Mouse (Mus musculus): ENCODE results near the gene Gm10139. TPM values are rescaled to one million over a fixed set of nuclear protein-coding genes. Genes with fewer than 3 reads are reported as not detected.
"Not testable (repeated sequence)": the region's sequence is repeated elsewhere in the genome, so short reads cannot be mapped to it uniquely, and the experiment has no call there.

Gm10139 gene
- total RNA-seq (2018; cell fraction: chromatin; rRNA removed): not detected
- not detected for total RNA-seq (2018; cell fraction: cytosol; rRNA removed)
- total RNA-seq (2018; cell fraction: nucleus; rRNA removed): not detected
- not detected in 3 replicates for polyA plus RNA-seq (2018)

- not testable (repeated sequence) for H3K79me2 ChIP-seq (ENCODE audit: inconsistent target); H3K36me3 ChIP-seq (ENCODE audit: inconsistent target); H3K27ac ChIP-seq; H3K4me3 ChIP-seq (ENCODE audit: inconsistent target)
- no CpG with 5 or more reads among the region's 3 CpGs for WGBS (ENCODE audit: missing documents)
Measured at GRCm38 (mm10) chr13:65512378-65512777, at the start of gene Gm10139. TSS of gene Gm10139 (plus strand) at chr13:65512678.

- H3K79me2 ChIP-seq (ENCODE audit: inconsistent target); H3K4me3 ChIP-seq (ENCODE audit: inconsistent target): not testable (repeated sequence)
- 86% methylated on average over 4 of the region's 4 CpGs for WGBS (ENCODE audit: missing documents)
Measured at GRCm38 (mm10) chr13:65557636-65558035, 45.2 kb downstream of the Gm10139 start.

More at GRCm38 (mm10) chr13:65557636-65558035, 45.2 kb downstream of the Gm10139 start:
- not testable (repeated sequence) for H3K27ac ChIP-seq; H3K36me3 ChIP-seq (ENCODE audit: inconsistent target)

Other genes starting within 250 kb of the Gm10139 start
- gene Zfp369, start 233.9 kb upstream of the Gm10139 start, polyA plus RNA-seq (2018): 8.6 to 15.6 TPM (median 14.0 TPM) in 3 replicates

Data from macrophage (primary cell).